Mouse (Mus musculus) frontal cortex, postnatal 36 days (tissue): ENCODE measurements around the gene Cd9.

Experiments
- DNase-seq, 2 experiments: peaks; one replicate each; pipeline ENCODE4 v3.0.0; 2022; ENCODE audit warnings: low spot score in 2 of 2

The Cd9 gene

DNA sequence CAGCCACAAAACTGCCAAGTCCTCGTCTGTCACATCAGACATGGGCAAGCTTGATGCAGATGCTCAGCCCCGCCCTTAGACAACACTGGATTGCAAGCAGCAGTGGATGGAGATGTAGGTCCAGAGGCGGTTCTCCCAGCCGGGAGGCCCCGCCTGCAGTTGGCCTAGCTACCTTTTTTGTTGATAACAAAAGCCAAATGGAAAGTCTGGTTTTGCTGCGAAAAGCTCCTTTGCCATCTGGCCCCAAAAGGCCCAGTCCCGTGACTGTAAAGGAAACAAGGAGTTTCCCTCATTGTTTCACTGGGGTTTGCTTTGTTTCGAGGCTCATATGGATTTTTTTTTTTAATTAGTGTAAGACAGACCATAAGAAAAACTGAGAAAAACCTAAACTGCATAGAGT lies 18.5 kb downstream of the Cd9 start:
- no peak for DNase-seq

DNA sequence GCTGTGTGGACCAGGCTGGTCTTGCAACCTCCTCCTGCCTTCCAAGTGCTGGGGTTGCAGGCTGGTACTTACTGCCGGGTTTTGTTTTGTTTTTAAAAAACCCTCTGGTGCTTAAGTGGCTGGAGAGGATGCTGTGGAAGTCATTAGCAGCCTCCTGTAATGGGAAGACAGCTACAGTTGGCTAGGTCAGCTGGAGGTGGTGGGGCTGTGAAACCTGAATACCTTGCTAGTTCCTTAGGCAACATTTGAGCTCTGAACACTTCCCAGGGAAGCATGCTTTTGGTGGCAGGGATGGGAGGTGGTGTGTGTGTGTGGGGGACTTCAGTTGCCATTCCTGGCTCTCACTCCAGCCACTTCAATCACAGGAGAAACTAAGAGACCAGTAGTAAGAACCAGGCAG lies 19.4 kb downstream of the Cd9 start:
- no peak for DNase-seq

GRCm38 (mm10) chr6:125473939-125474338 lies 20.7 kb downstream of the Cd9 start:
- no peak for DNase-seq

- no peak for DNase-seq
Observed at GRCm38 (mm10) chr6:125473321-125473721, 21.3 kb downstream of the Cd9 start.

- DNase-seq = no peak
Observed at GRCm38 (mm10) chr6:125471921-125472320, 22.7 kb downstream of the Cd9 start.

DNA sequence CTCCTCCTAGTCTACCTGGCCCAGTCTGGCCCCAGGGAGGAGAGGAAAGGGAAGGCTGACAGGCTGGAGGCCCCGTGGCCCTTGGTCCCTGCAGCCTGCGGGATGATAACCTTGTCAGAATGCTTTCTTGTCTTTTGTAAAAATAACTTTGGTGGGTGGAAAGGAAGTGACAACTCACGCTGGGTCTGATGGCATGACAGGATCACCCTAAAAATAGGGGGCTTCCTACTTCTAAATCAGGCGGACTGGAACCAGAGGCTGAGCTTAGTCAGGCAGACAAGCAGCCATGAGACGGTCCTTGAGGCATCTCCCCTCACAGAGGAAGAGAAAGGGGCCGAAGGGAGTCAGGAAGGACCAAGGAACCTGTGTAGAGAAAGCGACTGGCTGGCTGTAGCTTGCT lies 23.3 kb downstream of the Cd9 start:
- no peak for DNase-seq

GRCm38 (mm10) chr6:125470616-125471015 lies 24.0 kb downstream of the Cd9 start:
- no peak for DNase-seq

- DNase-seq = no peak
Observed at GRCm38 (mm10) chr6:125469222-125469621, 25.4 kb downstream of the Cd9 start.

GRCm38 (mm10) chr6:125468179-125468960 lies 26.2 kb downstream of the Cd9 start:
- peak in 1 of 2 experiments; percentile 23 for DNase-seq

DNA sequence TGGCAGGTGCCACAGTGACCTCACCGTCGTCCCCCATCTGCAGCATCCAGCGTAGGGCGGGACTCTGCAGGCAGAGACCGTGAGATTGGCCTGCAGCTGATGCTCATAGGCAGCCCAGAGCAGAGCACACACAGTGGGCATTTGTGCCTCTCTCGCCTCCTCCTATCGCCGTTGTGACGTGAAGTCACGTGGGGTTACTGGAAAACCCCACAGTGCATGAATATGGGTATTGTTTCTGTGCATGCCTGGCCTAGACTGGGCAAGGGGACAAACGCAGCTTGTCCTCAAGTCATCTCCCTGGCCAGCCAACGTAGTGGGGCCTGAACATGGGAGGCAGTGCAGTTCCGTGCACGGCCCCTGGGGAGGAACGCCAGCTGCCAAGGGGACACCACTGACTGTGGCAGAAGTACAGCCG lies 27.3 kb downstream of the Cd9 start:
- peak; percentile 43 to 57 for DNase-seq

- DNase-seq = no peak
Observed at GRCm38 (mm10) chr6:125462312-125462711, 32.3 kb downstream of the Cd9 start.

DNA sequence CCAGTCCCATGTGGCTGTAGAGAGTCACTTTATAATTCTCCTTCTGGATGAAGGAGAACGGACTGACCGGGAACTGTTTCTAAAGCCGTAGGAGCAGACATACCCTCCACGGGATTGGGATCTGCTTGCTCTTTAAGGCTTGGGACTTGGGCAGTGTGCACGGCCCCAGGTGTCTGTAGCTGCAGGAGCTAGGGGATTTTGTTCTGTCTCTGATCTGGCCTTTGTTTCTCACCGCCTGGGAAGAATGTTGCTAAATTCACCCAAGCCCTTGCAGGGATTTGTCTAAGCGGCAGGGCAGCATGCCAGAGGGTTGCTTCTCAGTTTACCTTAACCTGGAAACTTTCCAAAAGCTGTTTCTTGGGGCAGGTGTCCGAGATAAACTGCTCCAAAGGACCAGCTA lies 32.8 kb downstream of the Cd9 start:
- no peak for DNase-seq

- DNase-seq = no peak
Observed at GRCm38 (mm10) chr6:125461325-125461724, 33.3 kb downstream of the Cd9 start.

GRCm38 (mm10) chr6:125460589-125460988 lies 34.0 kb downstream of the Cd9 start:
- DNase-seq = no peak

DNA sequence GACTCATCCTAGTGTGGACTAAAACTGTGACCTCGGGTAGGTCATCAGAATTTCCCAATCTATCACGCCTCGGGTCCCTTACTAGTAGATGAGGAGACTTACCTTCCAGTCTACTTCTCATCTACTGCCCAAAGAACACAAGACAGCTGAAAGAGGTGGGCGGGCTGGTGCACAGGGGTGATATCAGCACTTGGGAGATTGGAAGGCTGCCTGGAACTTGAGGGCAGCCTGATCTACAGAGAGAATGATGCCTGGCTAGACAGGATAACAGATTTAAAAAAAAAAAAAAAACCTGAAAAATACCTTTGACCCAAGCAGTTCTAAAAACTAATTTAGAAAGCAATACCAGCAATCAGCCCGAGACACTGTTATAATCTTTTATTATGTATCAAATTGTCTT lies 34.7 kb downstream of the Cd9 start:
- DNase-seq = no peak

DNA sequence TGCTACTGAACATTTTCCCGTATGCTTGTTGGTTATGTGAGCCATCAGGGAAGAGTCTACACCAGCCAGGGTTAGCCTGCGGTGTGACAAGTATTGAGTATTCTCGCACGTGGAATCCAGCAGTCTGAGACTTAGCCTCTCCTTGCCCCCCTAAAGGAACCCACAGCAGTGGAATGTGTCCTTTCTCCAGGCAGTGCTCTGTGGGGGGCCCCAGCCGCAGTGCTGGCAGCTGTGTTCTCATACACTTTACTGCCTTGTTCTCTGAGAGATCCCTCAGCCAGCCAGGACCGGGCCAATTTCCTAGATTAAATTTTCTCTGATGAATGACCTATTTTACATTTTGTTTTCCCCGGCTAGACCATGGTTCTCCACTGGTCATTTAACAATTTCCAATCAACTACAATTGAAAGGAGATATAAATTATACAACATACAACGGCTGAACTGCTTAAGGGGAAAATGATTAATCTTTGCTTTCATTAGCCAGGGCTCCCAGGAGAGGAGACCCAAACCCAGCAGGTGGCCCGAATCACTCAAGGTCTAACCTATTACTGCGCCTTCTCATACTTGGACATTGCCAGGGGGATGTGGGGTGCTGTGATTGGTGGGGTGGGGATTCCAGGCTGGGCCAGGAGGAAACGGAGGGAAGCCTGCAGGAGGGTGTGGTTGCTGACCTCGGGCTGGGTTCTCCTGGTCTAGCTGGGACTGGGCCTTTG lies 38.6 kb downstream of the Cd9 start:
- DNase-seq = no peak

DNA sequence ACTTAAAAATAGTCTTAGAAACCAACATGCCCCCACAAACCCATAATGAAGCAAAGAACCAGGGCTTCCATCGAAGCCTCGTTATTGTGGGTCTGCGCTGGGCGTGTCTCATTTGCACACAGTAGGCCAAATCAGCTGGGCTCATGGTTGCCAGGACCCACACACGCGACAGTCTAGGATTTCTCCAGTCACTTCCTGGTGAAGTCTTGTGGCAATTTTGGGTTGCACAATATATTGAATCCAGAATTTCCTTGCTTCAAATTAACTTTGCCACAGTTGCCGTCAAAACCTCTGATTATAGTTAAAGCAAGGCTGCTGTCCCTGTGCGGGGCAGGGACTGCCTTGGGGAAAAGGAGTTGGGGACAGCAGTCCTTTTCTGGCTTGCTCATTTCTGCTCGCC lies 39.9 kb downstream of the Cd9 start:
- no peak for DNase-seq

- no peak for DNase-seq
Observed at GRCm38 (mm10) chr6:125454299-125454698, 40.3 kb downstream of the Cd9 start.

GRCm38 (mm10) chr6:125447660-125448059 lies 46.9 kb downstream of the Cd9 start:
- no peak for DNase-seq

- DNase-seq = no peak
Observed at GRCm38 (mm10) chr6:125447205-125447604, 47.4 kb downstream of the Cd9 start.

DNA sequence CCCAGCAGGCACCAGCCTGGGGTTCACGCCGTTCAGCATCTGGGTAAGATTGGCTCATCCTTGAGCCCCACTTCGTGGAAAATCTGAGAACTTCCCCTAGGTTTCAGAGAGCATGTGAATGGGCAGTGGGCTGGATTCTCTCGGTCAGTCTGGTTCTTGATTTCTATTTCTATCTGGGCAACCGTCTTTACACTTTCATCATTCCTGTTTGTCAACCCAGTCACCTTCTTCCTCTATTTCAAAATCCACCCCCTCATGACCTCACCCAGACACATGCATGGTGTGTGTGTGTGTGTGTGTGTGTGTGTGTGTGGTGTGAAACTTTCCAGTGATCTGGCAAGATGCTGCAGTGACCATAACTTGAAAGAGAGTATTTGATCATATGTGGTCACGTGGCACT lies 49.2 kb downstream of the Cd9 start:
- DNase-seq = no peak

DNA sequence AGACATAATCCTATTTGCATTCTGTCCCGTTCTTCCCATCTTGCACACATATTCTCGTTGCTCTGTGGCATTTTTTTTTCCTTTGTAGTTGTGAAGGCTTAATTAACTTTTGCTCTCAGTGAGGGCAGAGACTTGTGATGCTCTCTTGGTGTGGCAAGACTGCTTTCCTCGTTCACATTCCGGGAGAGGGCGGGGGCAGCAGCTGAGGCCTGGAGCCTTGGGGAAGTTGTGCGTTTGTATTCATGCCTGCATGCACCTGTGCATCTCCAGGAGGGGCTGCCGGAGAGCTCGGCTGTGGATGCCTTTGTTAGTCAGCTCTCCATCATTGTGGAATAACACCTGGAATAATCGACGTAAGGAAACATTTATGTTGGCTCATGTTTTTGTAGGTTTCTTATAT lies 52.0 kb downstream of the Cd9 start:
- no peak for DNase-seq

GRCm38 (mm10) chr6:125436753-125437152 lies 57.8 kb downstream of the Cd9 start:
- no peak for DNase-seq
